Mouse (Mus musculus): ENCODE results near the gene Cbs.

GRCm38 (mm10) chr17:31566276-31566675 is 70.8 kb downstream of the Cbs start:
- no peak for TF ChIP-seq CTCF (IDR thresholded peaks at IDR 0.05; ENCODE audit: low read depth)
- no peak for TF ChIP-seq EP300 (IDR thresholded peaks at IDR 0.05; ENCODE audit: low read depth)

All from liver, postnatal 0 days (tissue).